Mouse (Mus musculus) ovary, adult 18-20 months (tissue): ENCODE results near the gene Ptprr.

ENCODE experiments used
- DNase-seq: peaks from one replicate; pipeline ENCODE4 v3.0.0; 2022; ENCODE audit warnings: low spot score, mixed read lengths

The Ptprr gene

DNA sequence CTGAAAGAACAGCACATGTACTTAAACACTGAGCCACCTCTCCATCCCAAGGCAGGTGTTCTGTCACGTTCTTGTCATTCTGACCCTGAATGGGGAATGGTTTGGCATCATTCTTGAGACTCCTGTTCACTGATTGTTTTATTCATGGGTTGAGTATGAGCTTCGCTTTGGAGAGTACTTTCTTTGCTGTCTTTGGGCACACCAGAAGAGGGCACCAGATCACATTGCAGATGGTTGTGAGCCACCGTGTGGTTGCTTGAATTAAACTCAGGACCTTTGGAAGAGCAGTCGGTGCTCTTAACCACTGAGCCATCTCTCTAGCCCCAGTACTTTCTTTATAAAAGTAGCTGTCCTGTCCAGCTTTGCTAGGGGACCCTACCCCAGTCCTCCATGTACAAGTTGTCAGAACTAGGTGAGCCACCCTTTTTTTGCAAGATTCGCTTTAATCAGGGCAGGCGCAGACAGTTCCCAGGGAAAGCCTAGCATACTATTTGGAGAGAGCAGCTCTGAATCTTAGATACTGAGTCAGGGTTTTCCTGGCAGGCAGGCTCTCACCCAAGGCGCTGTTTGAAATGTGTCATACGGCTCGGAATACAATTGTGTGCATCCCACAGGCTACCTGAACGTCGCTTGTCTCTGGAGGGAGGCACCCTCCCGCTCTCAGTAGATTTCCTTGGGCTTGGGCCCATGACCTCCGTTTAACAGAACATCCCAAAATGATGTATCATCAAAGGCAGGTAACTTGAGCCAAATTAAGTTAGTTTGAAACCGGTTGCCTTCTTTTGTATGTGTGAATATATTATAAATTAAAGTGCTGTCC is 178.8 kb downstream of the Ptprr start:
- DNase-seq = no peak

DNA sequence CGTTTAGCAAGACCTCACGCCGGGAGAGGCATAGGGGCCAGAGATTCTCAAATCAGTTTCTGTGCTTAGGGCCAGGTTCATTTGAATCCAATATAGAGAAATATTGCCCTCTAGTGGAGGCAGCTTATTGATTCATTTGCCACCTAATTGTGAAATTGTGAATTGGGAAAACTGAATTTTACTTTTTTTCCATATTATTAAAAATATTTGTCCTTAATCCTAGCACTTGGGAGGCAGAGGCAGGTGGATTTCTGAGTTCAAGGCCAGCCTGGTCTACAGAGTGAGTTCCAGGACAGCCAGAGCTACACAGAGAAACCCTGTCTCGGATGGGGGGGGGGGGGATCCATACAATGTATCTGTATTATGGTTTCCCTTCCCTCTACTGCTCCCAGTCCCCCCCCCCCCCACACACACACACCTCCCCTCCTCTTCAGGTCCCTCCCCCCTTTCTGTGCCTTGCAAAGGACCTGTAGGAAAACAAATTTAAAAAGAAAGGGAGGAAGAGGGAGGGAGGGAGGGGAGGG is 179.5 kb downstream of the Ptprr start:
- no peak for DNase-seq

DNA sequence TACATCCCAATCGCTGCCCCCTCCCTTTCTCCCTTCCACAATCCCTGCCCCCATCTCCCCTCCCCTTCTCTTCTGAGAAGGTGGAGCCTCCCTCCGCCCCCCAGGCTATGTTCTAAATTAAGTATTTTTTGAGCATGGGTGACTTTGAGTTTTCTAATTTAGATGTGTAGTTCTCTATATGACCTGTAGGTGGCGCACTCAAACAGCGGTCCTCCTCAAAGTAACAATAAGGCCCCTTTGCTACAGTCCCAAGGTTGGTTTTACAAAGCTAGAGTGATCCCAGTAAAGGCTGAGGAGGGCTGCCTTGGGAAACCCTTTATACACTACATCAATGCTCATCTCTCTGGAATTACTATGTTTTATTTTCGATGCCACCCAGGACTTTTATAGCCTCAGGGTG is 181.0 kb downstream of the Ptprr start:
- no peak for DNase-seq

DNA sequence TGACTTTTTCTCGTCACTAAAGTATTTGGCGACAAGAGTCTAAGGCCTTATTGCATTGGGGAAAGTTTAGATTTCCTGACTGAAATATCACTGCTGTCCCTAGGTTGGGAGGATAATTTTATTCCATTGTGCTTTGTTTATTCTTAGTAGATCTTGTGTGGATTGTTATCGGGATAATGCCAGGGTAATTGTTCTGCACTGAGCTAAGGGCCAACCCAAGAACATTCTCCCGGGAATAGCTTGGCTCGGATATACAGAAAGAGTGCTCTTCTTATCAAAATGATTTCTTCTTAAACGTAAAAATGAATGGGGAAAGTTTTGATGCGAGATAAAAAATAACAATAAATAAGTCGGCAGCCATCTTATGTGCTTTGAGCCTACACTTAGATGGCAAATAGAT is 183.5 kb downstream of the Ptprr start:
- DNase-seq = no peak

DNA sequence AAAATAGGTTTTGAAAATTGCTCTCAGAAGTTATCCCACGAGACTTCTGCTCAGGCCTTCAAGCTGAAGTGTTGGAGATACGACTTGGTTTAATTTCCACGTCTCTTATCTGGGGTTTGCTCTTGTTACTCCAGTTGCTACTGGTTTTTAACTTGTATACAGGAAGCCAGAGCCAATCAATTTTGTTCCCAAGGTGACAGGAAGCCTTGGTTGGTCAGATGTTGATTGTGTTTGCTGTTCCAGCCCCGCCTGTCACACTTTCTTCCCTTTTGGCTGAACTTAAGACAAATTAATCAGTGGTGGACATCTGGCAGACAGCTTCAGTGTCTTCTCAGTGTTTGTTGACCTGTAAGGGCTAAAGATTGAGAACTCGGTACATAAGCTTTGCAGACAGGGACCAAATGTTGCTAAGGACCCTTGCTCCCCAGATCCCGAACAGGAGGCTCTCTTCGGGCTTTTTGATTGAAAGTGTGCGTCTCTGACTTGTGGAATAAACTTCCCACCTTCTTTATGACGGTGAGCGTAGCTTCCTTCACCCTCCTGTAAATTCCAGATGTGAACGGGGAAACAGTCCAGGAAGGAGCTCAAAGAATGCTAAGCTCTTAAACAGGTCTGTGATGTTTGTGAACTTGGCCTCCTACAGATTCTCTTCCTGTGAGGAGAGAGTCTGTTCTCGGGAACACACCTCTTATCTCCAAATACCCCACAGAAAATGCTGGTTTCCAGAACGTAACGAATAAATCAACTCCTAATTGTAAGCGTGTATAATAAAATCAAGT is 187.8 kb downstream of the Ptprr start:
- DNase-seq = no peak

DNA sequence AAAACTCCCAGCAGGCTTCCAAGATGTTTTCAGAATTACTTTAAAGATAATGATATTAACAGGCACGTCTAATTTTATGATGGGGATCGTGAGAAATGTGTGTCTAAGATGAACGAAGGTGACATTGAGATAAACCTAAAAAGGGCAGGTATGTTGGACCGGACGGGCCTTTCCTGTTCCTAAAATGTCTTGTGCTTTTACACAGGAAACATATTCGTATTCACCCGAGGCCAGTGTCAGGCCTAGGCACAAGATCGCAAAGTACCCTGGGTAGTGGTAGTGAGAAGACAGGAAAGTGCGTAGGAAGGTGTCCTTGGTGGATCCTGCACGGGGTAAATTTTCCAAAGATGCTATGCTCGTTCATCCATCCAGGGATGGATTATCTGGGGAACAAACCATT is 188.4 kb downstream of the Ptprr start:
- no peak for DNase-seq

DNA sequence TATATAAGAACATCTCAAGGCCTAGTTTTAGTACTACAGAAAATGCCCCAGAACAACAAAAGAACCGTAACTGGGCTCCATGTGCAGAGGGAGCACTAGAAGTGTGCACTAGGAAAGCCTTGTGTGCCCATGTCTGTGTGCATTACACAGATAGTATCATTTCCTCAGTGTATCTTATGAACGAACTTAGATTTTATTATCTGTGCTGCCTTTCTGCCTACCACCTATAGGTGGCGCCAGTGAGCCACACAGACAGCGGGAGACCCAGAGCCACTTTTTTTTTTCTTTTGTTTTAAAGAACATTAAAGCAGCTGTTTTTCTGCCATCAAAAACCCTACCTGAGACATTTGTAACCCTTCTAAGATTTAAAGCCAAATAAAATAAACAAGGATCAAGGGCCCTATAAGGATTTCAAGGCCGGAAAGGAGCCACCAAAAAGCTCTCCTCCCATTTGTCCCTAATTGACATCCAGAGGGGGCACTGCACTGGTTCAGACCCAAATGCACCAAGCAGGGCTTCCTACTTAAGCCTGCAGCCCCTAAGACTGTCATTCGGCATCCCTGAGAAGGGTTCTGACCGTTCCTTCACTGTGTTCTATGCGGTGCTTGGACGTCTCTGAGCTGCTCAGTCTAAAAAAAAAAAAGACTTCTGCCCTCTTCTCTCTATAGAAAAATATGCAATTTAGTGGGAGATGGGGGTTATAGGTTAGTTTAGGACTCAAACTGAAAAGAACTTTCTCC is 190.1 kb downstream of the Ptprr start:
- no peak for DNase-seq

DNA sequence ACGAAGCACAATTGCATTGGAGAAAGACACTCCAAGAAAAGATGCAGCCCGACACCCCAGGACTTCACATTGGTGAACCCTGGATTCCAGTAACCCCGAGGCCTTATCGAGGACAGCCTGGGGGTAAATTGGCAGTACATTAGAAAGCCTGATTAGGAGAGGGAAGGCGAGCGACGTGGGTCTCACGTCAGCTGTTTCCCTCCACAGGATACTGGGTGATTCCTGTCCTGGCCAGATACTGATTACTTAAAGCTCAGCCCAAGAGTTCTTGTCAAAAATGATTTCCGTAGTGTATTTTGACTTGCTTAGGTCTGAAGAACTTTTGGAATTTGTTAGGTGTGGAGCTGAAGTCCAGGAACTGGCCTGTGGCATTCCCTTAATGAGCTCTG is 190.7 kb downstream of the Ptprr start:
- DNase-seq = no peak

DNA sequence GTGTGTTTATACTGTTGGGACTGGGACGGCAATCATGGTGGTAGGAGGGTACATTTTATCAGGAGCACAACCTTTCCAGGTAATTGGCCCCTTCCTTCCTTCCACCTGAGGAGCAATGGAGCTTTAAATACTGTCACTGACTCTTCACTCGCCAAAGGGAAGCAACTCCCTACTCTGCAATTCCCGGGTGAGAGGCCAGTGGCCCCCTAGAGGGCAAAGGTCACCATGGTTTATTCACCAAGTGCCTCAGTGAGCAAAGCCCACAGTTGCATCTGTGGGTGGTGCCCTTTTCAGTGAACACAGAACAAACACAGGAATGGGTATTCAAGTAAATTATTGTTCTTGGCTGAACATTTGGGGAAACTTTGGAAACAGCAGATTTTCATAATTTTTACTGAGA is 194.1 kb downstream of the Ptprr start:
- no peak for DNase-seq

DNA sequence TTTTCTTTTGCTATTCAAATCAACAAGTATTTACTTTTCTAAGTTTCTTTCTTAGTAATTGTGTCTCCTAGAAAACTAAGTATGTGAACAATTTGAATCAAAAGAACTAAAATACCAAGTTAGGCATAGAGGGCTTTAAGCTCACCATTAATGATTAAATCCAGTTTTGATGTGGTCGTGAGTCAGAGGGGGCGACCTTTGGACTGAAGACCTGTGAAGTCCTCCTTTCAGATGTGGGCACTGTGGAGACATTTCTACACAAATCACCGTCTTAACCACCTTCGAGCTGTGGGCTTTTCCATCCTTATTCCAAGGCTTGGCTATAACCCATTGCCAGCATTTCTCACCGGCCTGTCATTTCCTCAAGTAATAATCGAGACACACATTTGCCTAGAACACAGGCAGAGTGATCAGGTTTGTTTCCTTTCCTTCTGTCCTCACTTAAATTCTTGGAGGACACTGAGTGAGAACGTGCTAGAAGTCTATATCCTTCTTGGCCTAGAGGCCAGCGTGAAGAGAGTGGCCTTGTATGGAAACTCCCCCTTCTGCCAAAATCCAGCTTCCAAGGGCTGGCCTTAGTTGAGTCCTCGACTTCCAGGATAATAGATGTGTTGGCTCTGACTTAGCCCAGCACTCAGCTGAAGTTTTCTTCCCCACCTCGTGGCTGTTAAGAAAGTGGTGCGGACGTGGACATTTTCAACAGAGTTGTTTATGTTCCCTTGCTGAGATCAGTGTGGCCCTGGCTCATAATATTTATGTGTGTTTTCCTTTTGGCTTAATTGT is 202.5 kb downstream of the Ptprr start:
- peak; percentile 29 for DNase-seq

DNA sequence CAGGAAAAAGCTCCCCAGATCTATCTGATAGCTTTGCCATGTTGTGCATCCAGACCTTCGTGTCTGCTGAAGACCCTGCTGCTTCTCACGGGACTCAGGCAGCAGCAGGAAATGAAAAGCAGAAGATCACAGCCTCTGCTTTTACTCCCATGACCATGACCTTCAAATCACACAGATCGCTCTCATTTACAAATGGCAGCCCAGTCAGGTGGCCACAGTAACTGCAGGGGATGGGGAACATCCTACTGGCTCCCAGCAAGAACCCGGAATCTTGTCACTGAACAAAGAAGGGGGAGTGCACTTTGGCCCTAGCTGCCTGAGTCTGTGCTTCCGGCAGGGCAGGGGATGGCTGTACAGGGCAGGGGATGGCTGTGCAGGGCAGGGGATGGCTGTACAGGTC is 217.3 kb downstream of the Ptprr start:
- DNase-seq = no peak

DNA sequence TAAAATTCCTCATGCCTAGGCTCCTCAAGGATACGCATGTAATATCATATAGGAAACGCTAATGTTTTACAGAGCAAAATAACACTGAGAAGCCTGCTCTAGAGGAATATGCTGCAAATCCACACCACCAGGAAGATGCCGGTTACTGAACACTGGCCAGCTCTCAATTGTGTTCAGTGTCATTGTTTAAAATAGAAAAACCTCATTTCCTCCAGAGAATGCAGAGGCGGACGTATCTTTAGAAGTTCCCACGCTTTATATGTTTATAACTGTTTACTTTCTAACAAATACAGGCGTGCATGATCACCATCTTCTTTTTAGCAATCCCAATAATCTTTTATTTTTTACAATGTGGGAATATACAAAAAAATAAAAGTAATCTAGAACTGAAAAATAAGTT is 224.2 kb downstream of the Ptprr start:
- no peak for DNase-seq

DNA sequence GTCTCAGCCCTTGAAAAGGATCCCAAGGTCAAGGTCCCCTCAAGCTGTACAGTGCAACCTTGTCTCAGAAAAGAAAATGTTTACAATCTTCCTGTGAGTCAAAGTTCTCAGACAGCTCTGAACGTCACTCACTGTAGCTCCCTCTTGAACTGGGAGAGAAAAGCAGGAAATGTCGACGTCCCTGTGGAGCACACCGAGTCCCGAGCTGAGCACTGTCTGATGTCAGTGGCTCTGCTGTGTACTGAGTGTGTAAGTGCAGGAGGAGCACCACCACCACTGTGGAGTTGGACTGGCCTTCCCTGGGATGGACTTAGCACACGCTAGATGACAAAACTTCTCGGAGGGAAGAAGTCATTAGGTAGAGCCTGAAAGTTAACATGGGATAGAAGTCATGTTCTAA is 225.4 kb downstream of the Ptprr start:
- no peak for DNase-seq

DNA sequence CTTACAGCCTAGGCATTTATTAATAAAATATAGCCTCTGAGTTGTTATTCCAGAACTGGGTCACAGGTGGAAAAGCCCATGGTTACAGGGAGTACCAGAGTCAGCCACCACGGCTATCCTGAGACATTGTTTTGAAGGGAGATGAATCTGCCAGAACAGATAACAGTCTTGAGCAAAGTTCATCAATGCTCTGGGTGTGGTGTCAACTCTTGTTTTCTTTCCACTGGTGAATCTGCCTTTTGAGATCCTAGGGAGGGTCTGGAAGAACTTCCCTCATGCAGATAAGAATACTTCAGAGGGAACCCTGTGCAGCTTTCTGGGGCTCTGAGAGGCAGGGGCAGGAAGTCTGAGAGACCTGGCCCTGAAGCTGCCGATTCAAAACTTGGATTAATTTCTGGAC is 227.6 kb downstream of the Ptprr start:
- no peak for DNase-seq

DNA sequence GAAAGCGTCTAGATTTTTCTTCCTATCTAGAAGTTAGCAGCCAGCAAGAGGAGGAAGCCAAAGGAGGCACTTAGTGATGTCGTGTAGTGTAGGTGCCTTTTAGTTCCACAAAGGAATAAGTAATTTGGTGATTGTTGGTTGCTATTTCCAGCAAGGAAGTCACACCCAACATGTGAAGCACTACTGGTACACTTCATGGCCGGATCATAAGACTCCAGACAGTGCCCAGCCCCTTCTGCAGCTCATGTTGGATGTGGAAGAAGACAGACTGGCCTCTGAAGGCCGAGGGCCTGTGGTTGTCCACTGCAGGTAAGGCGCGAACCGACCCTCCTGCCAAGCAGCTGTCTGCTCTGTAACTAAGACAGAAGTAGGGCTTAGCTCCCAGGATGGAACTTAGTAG is 234.7 kb downstream of the Ptprr start:
- DNase-seq = no peak

DNA sequence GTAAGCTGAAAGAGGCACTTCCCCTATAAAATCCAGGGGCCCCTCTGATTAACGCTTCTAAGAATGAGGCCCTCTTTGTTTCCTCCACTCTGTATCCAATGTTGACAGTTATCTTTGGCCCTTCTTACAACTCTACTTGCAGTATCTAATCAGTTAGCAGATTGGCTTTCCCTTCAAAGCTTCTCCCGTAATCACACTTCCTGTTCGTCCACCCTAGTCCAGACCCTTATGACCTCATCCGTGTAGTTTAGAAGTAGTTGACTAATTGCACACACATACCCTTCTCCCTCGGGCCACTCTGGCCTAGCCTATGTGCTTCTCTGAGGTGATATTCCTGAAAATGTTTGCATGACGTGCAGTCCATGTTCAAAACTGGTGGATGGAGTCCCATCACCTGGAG is 236.0 kb downstream of the Ptprr start:
- no peak for DNase-seq

DNA sequence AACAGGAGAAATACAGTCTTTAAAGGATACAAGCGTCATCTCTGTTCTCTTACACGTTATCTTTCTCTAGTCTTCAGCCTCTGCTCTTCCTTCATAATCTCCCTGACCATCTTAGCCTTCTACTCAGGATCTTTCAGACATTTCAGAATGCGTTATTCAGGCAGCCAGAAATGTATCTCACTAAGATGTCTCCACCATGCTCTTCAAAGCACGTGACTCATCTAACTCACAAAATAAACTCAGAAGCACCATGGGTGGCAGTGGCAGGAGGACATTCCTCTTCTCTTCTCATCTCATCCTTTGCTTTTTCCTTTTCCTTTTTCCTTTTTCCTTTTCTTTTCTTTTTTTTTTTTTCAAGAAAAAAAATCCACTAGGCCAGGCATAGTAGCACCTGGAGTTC is 241.3 kb downstream of the Ptprr start:
- DNase-seq = no peak

DNA sequence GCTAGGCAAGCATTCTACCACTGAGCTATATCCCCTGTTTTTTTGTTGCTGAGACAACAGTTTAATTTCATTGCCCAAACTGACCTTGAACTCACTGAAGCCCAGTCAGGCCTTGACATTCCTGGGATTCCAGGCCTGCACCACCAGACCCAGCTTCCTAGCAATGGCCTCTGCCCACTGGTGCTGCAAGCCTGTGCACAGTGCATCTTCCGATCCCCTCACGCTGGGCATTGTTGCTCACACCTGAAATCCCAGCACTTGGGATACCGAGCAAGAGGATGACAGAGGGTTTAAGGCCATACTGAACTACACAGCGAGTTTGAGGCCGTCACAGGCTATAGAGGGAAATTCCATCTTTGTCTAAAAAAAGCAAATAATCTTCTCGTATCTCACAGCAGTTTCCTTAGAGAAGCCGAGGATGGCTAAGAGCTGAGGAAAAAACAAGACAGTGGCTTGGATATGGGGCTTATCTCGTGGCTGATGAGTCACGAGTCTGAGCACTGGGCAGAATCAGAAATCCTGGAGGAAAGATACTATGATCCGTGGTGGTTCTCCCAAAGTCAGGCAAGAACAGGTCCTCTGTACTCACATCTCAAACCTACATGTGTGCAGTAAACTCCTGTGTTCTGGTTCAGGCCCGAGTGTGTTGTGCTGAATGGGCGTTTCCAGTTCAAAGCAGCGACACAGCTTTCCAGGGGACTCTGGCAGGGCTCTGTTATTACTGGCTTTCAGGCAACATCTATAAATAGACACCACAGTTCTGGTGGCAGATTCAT is 242.8 kb downstream of the Ptprr start:
- DNase-seq = peak; percentile 55

DNA sequence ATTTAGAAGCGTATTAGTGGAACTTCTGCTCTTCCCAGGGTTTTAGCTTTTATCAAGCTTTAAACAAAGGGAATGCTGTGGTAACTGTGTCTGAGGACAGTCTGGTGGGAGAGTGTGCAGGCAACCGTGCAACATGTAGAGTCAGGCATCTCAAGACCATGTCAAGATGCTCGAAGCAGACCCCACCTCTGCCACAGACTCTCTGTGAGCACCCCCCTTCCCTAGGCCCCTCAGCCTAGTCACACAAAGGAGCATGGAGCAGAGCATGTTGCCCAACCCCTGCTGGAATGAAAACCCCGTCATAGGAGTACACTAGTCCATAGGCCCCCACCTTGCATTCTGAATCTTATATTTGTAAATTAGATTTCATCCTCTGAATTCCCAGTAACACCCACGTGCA is 243.5 kb downstream of the Ptprr start:
- no peak for DNase-seq

DNA sequence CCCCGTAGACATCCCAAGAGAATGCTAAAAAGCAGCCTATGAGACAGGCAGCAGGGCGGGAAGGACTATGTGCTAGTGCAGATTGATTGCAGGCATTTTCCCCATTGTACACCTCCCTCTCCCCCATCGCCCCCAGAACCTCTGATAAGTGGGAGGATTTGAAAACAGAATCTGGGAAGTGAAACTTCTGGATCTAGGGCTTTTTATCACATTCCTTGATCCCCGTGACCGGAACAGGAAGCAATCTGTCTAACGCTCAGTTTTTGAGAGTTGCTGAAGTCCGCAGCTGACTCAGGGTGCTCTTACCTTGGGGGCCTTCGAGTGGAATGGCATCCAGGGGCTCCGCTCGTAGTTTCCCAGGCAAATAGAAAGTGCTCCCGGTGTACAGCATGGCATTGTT is 246.5 kb downstream of the Ptprr start:
- DNase-seq = no peak
